Mouse (Mus musculus): ENCODE measurements at regions not wholly inside any gene's neighbourhood (a gene's known extent, or its start where the extent isn't known, plus 50 kb on each side); places are given as distances from the start of the nearest gene placed in this dataset.

DNA sequence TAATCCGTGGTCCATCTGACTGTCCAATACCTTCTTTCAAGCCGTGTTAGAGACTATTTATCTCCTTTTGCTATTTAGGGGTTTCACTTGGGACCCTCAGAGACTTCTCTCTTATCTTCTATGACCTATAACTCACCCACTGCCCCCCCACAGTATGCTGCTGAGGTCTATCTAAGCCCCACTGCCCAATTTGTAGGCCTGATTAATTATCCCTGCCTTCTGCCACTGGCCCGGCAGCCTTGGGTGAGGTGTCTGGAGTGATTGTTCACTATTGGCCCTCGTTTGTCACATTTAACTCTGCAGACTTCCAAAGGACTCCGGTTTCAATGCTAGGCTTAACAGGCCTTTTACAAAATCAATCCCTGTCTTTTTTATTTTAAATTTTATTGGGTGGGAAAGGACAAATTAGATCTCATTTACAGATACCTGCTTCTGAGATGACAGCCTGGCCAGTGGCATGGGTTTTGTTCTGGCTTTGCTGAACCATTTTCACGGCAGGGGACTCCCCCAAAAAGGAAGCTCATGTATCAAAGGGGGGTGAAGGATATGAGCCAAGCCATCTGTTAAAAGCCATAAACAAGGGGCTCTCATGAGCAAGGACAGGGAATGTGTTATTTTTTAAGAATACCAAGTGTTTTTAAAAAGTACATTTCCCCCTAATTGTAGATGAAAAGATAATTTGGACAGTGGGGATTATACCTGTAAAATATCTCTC lies 160.4 kb upstream of the Fam19a5 start:
- TF ChIP-seq CTCF (IDR thresholded peaks at IDR 0.05; ENCODE audit: insufficient read depth, low read depth, low read length) (no peak), POLR2A (IDR thresholded peaks at IDR 0.05; ENCODE audit: insufficient read depth, low read depth, low read length) (no peak)
